Mouse (Mus musculus) ES-Bruce4 (cell line): ENCODE data around the gene A630095N17Rik. TPM values are rescaled to one million over a fixed set of nuclear protein-coding genes. Genes with fewer than 3 reads are reported as not detected.
"Not testable (repeated sequence)": the region's sequence is repeated elsewhere in the genome, so short reads cannot be mapped to it uniquely, and the experiment has no call there.

Experiments used
- H3K27ac ChIP-seq: 2 replicates; pipeline ENCODE4 v1.5.1; 2012; ENCODE audit warnings: low read length, inconsistent platforms; ENCODE audit not compliant: insufficient read depth
- H3K27me3 ChIP-seq: 2 replicates; pipeline ENCODE4 v1.6.1; 2012; ENCODE audit warnings: mild to moderate bottlenecking, low read length, inconsistent platforms; ENCODE audit not compliant: control insufficient read depth, poor library complexity, insufficient read depth, severe bottlenecking
- H3K36me3 ChIP-seq: 2 replicates; pipeline ENCODE4 v1.6.1; 2012; ENCODE audit warnings: inconsistent platforms, mild to moderate bottlenecking, low read length, moderate library complexity; ENCODE audit not compliant: control insufficient read depth, poor library complexity, insufficient read depth, severe bottlenecking
- H3K4me1 ChIP-seq: one replicate; pipeline ENCODE4 v1.8.1; 2011; ENCODE audit warnings: low read length; ENCODE audit not compliant: control insufficient read depth, insufficient read depth
- H3K4me3 ChIP-seq: 2 replicates; pipeline ENCODE4 v1.5.1; 2011; ENCODE audit warnings: low read depth, mild to moderate bottlenecking, low read length
- H3K9ac ChIP-seq: 2 replicates; pipeline ENCODE4 v1.6.1; 2012; ENCODE audit warnings: low read depth, mild to moderate bottlenecking, inconsistent platforms; ENCODE audit not compliant: poor library complexity, severe bottlenecking
- H3K9me3 ChIP-seq: replicated peaks from 2 replicates; pipeline ENCODE4 v1.6.1; 2012; ENCODE audit warnings: mild to moderate bottlenecking, low read length, inconsistent platforms; ENCODE audit not compliant: control insufficient read depth, poor library complexity, insufficient read depth, severe bottlenecking
- CTCF ChIP-seq: IDR thresholded peaks from one replicate; pipeline ENCODE4 v1.8.1; 2011; ENCODE audit warnings: low read depth, low read length
- EP300 ChIP-seq: IDR thresholded peaks from 2 replicates; pipeline ENCODE4 v1.6.1; 2011; ENCODE audit warnings: low read depth, low read length; ENCODE audit not compliant: insufficient read depth
- POLR2A ChIP-seq: IDR thresholded peaks from one replicate; pipeline ENCODE4 v1.8.1; 2011; ENCODE audit warnings: low read length; ENCODE audit not compliant: insufficient read depth
- polyA plus RNA-seq: library from polyadenylated mRNA; stranded (reverse); fragments of >200 nt; gene quantifications from 2 replicates; pipeline ENCODE4 v1.2.4, GENCODE M21; 2011; ENCODE audit warnings: low read depth; ENCODE audit not compliant: missing spikeins, insufficient read depth, insufficient read length

A630095N17Rik gene
- polyA plus RNA-seq, 1 experiment = not detected

DNA sequence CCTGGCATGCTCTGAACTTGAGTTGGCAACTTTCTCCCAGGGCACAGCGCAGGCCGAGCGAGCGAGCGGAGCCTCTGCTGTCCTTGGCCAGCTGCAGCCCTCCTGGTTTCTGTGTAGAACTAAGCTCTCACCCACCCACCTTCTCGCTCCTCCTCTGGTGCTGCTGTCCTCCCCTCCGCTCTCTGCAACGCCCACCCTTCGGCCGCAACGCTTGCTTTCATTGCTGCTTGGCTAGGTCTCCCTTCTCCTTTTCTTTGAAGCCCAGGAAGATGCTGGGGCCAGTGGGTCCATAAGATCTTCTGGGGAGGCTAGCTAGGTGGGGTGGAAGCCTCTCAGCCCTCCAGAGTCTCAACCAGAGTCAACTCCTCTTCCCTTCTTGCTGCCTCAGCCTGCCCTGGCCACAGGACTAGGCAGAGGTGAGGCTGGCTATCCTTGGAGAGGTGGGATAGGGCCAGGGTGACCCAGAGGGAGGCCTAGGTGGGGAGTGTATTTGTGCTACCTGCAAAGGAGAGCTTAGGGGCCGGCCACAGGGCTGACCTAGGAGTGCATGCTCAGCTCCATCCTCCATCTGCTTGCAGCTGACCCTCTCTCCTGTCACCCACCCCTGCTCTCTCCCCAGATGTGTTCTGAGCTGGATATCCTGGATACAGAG, 12.4 kb upstream of the A630095N17Rik start:
- no peaks in the 10 kb centered on the region for H3K9me3 ChIP-seq
- no peak overlapping the region for H3K9ac ChIP-seq

DNA sequence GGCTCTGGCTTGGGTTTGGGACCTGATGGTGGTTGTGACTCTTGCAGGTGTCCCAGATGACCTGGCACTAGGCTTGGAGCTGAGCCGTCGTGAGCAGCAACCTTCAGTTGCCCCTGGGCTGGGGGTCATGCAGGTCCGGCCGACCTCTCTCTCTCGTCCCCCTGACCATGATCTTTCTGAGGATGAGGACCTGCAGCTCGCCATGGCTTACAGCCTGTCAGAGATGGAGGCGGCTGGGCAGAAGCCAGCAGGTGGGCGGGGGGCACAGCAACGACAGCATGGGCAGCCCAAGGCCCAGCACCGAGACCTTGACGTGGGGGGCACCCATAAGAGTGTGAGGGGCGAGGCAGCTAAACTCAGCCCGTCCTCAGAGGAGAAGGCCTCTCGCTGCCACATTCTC, 11.5 kb upstream of the A630095N17Rik start:
- Histone ChIP-seq H3K9ac (no peak overlapping the region), H3K4me1 (peaks cover 2% of the 10 kb centered on the region), H3K4me3 (no peak overlapping the region), H3K27ac (no peak overlapping the region), H3K27me3 (no peaks in the 10 kb centered on the region), H3K36me3 (no peaks in the 10 kb centered on the region), H3K9me3 (no peaks in the 10 kb centered on the region)
- no peak for TF ChIP-seq EP300
- no peak for TF ChIP-seq CTCF
- TF ChIP-seq POLR2A = no peak

More for the DNA sequence above, 12.4 kb upstream of the A630095N17Rik start:
- no peak for TF ChIP-seq EP300
- no peak for TF ChIP-seq CTCF
- no peak for TF ChIP-seq POLR2A
- Histone ChIP-seq H3K4me3 (no peak overlapping the region), H3K27me3 (no peaks in the 10 kb centered on the region), H3K36me3 (no peaks in the 10 kb centered on the region), H3K27ac (no peak overlapping the region), H3K4me1 (peaks cover 2% of the 10 kb centered on the region)

DNA sequence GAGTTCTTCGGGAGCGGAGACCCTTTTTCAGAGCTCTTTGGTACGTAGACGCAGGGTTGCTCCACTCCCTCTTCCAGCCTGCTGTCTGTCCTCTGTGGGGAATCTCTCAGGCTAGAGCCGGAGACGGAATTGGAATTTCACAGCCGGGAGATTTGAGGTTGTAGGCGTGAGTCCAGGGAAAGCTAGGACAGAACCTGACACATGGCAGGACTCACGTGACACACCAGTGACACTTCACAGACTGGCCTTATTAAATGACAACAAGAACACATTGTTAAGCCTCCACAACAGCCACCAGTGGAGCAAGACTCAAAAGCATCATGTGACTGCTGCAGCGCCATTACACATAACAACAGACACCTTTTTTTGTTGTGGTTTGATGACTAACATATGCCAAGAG, 7.7 kb upstream of the A630095N17Rik start:
- no peak overlapping the region for H3K4me3 ChIP-seq

DNA sequence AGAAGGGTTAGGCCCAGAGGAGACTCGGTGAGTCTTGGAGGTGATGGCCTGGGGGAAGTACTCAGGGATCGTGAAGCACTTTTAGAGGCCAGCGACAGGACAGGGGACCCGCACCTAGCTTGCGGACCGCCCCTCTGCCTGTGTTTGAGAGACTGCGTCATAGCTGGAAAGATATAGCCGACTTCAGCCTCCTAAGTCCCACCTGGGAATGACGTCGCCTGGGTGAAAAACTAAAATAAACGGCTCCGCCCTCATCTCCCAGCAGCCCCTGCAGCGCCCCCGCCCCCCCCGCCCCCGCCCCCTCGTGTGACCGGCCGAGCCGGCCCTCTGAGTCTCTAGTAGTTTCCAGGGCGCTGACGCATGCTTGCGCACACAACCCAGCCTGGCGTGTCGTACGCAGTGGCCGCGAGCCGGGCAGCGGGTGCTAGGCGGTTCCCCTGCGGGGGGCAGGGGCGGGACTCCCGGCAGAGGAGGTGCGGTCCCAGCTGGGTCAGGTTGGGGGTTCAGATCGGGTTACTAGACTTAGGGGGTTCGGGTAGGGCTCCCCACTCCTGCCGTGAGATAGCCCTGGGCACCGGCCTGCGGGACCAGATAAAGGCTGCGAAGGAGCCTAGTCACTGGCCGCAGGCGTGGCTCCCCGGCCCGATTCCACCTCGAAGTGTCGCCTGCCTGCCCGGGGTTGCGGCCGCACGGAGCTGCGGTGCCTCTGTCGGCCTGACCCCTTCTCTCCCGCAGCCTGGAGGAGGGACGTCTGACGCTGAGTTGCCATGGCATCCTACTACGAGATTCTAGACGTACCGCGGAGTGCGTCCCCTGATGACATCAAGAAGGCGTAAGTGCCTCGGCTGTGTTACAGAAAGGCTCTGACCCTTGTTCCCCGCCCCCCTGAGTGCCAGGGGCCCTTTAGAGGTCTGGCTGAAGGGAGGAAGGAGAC, 4.5 kb upstream of the A630095N17Rik start, which contains the start of gene Dnajb2:
TSS of gene Dnajb2 (plus strand) at position 290 of the 934 bp plus-strand sequence.
- Histone ChIP-seq H3K9ac (peak within 1 kb of the TSS; percentile 76), H3K4me3 (peak within 1 kb of the TSS; percentile 74), H3K9me3 (no peaks in the 10 kb centered on the region), H3K36me3 (no peaks in the 10 kb centered on the region), H3K27me3 (no peaks in the 10 kb centered on the region), H3K4me1 (peaks cover 4% of the 10 kb centered on the region), H3K27ac (no peak within 1 kb of the TSS; the same call in 1 of the 2 replicates)
- TF ChIP-seq CTCF (no peak), POLR2A (peak; percentile 90), EP300 (peak; percentile 23; the same call in 1 of the 2 replicates)

More for the DNA sequence above, 7.7 kb upstream of the A630095N17Rik start:
- H3K4me1 ChIP-seq = peaks cover under 1% of the 10 kb centered on the region
- TF ChIP-seq POLR2A = no peak
- no peak for TF ChIP-seq EP300
- no peak for TF ChIP-seq CTCF
- no peaks in the 10 kb centered on the region for H3K27me3 ChIP-seq
- no peak overlapping the region for H3K27ac ChIP-seq
- no peak overlapping the region for H3K9ac ChIP-seq
- no peaks in the 10 kb centered on the region for H3K36me3 ChIP-seq
- H3K9me3 ChIP-seq = no peaks in the 10 kb centered on the region

DNA sequence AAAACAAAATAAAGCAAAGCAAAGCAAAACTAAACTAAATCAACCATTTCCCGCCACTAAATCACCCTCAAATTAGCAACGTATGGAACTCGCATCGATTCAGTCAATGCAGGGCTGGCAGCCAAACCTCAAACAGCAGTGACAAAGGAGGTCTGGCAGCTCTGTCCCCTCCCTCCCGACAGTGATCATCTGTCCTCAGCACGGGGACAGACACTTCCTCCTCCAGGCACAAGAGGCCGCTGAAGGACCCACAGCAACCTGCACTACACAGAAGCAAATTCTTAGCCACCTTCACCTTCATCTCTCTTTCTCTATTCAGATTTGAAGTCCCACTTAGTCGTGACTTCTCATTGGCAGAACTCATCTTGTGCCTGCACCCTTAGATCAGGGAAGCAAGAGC, 2.7 kb upstream of the A630095N17Rik start:
- H3K36me3 ChIP-seq = no peaks in the 10 kb centered on the region
- TF ChIP-seq POLR2A (no peak), CTCF (peak; percentile 74)
- H3K9me3 ChIP-seq = no peaks in the 10 kb centered on the region

DNA sequence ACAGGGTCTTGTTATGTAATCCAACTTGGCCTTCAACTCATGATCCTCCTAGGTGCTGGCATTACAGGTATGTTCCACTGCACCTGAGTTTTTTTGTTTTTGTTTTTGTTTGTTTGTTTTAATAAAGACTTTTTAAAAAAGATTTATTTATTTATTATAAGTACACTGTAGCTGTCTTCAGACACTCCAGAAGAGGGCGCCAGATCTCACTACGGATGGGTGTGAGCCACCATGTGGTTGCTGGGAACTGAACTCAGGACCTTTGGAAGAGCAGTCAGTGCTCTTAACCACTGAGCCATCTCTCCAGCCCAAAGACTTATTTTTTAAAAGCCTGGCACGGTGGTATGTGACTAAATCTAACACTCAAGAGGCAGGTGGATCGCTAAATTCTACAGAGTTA, 587 bp upstream of the A630095N17Rik start:
- not testable (repeated sequence) for H3K9me3 ChIP-seq, H3K36me3 ChIP-seq, H3K4me1 ChIP-seq, H3K4me3 ChIP-seq, H3K27me3 ChIP-seq, H3K27ac ChIP-seq, H3K9ac ChIP-seq
- peak; percentile 15 for TF ChIP-seq CTCF

More for the DNA sequence above, 2.7 kb upstream of the A630095N17Rik start:
- Histone ChIP-seq H3K27ac (no peak overlapping the region), H3K4me3 (no peak overlapping the region), H3K4me1 (peaks cover 4% of the 10 kb centered on the region), H3K27me3 (no peaks in the 10 kb centered on the region), H3K9ac (no peak overlapping the region)
